Mouse (Mus musculus): ENCODE measurements around the gene Il1a.

DNA sequence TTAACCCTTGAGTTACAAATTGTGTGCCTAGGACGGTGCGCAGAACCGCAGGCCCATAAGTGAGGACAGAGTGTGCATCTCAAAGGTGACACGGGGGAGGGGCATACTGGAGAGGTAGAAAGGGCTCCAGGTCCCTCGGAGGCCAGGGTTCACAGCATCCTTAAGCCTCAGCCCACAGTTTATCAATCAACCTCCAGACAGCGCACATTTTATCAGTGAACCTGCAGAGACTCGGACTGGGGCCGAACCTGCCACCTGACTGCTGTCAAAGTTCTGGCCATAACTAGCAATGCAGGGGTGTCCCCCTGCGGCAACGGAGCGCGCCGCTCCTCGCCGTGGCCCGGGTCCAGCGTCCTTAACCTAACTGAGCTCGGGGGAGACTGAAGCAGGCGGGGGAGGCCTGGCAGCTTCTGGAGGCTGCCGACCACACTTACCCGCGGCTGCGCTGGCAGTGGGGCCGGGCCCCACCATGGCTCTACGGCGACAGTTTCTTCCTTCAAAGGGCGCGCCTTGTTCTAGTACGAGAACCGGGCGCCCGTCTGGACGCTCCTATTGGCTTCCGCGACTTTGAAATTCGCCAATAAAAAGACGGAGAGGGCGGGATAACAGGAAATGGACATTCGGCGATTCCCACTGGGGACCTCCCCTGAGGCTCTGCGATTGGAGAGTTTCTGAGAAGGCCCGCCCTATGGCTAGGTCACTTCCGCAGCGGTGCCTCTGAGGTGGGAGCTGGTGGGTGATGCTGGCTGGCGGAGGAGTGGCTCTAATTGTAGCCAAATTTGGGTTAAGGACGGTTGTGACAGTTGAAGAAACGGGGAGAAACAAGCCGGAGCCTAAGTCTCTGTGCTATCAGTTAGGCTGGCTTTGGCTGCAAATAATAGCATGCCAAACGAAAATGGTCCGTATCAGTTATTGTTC lies 12.8 kb downstream of the Il1a start, which contains the start of gene Ckap2l:
- TF ChIP-seq CTCF (IDR thresholded peaks at IDR 0.05; ENCODE audit: low read depth, low read length), result no peak
- peak; percentile 60 for TF ChIP-seq POLR2A (IDR thresholded peaks at IDR 0.05; ENCODE audit: insufficient read depth, low read length)
- no peak for TF ChIP-seq EP300 (IDR thresholded peaks at IDR 0.05; ENCODE audit: insufficient read depth, low read depth, low read length)
